Mouse (Mus musculus) CH12.LX (cell line): ENCODE measurements around the gene Ctcfl. TPM values are rescaled to one million over a fixed set of nuclear protein-coding genes. Genes with fewer than 3 reads are reported as not detected.

Source experiments
- DNase-seq: peaks from one replicate; pipeline ENCODE4 v3.0.0-alpha.2; 2013; ENCODE audit errors: extremely low read depth
- H3K27ac ChIP-seq: 2 replicates; pipeline ENCODE4 v1.5.1; 2012; ENCODE audit warnings: low read depth, mild to moderate bottlenecking, control low read depth, moderate library complexity; ENCODE audit not compliant: insufficient read depth
- H3K27me3 ChIP-seq: replicated peaks from 2 replicates; pipeline ENCODE3; 2012; ENCODE audit warnings: inconsistent platforms
- H3K36me3 ChIP-seq, 2 experiments: replicated peaks in 1 of 2; 2 replicates each; pipeline versions ENCODE3 to v1.6.1; 2012; ENCODE audit warnings: inconsistent platforms in 1 of 2, low read length in 1 of 2, mild to moderate bottlenecking in 1 of 2, mixed read lengths in 1 of 2, moderate library complexity in 1 of 2; ENCODE audit not compliant: control insufficient read depth in 1 of 2, insufficient read depth in 1 of 2
- H3K4me1 ChIP-seq, 2 experiments: 2 replicates each; pipeline ENCODE4 v1.6.1; 2012; ENCODE audit warnings: inconsistent platforms in 1 of 2, moderate library complexity in 1 of 2; ENCODE audit not compliant: insufficient read depth in 2 of 2, control insufficient read depth in 1 of 2
- H3K4me2 ChIP-seq: 2 replicates; pipeline ENCODE4 v1.6.1; 2012; ENCODE audit warnings: low read depth, mild to moderate bottlenecking, control low read depth; ENCODE audit not compliant: poor library complexity, insufficient read depth, severe bottlenecking
- H3K4me3 ChIP-seq, 3 experiments: fragments of 150-350 bp in 1 of 3; sonication (generic) in 1 of 3; replicated peaks in 1 of 3; 2 replicates each; pipeline versions ENCODE3 to v1.5.1; 2011 to 2012; ENCODE audit warnings: low read depth in 2 of 3, low read length in 2 of 3, mild to moderate bottlenecking in 2 of 3, moderate library complexity in 2 of 3, control low read depth in 1 of 3, improper control_type of control experiment in 1 of 3, inconsistent platforms in 1 of 3, mixed read lengths in 1 of 3; ENCODE audit not compliant: poor library complexity in 1 of 3
- H3K79me2 ChIP-seq: replicated peaks from 2 replicates; pipeline ENCODE4 v1.6.1; 2012; ENCODE audit warnings: mild to moderate bottlenecking, moderate library complexity; ENCODE audit not compliant: control insufficient read depth, poor library complexity, insufficient read depth, severe bottlenecking; ENCODE audit errors: extremely low read depth
- H3K9ac ChIP-seq: 2 replicates; pipeline ENCODE4 v1.6.1; 2012; ENCODE audit warnings: low read depth, mild to moderate bottlenecking, control low read depth, moderate library complexity; ENCODE audit not compliant: insufficient read depth
- H3K9me3 ChIP-seq: replicated peaks from 2 replicates; pipeline ENCODE3; 2012; ENCODE audit warnings: low read length, inconsistent platforms, mixed read lengths
- BHLHE40 ChIP-seq: IDR thresholded peaks from 2 replicates; pipeline ENCODE4 v1.6.1; 2011; ENCODE audit warnings: mild to moderate bottlenecking, low read depth, low read length, improper control_type of control experiment
- CHD2 ChIP-seq: IDR thresholded peaks from 2 replicates; pipeline ENCODE4 v1.6.1; 2011; ENCODE audit warnings: low read length, improper control_type of control experiment
- CTCF ChIP-seq, 2 experiments: IDR thresholded peaks in 1 of 2; conservative IDR thresholded peaks in 1 of 2; 2 replicates each; pipeline ENCODE4 v1.5.1; 2011 to 2012; ENCODE audit warnings: low read depth in 2 of 2, low read length in 2 of 2, improper control_type of control experiment in 1 of 2, inconsistent platforms in 1 of 2, mild to moderate bottlenecking in 1 of 2, moderate library complexity in 1 of 2
- E2F4 ChIP-seq: IDR thresholded peaks from 2 replicates; pipeline ENCODE4 v1.6.1; 2011; ENCODE audit warnings: low read depth, low read length, improper control_type of control experiment; ENCODE audit not compliant: insufficient replicate concordance
- GABPA ChIP-seq: IDR thresholded peaks from 2 replicates; pipeline ENCODE4 v1.6.1; 2012; ENCODE audit warnings: low read depth, low read length, improper control_type of control experiment, inconsistent platforms; ENCODE audit not compliant: insufficient replicate concordance
- HCFC1 ChIP-seq: IDR thresholded peaks from 2 replicates; pipeline ENCODE4 v1.6.1; 2012; ENCODE audit warnings: low read depth, mild to moderate bottlenecking, inconsistent platforms, low read length, improper control_type of control experiment
- IRF4 ChIP-seq: IDR thresholded peaks from 2 replicates; pipeline ENCODE4 v1.6.1; 2014; ENCODE audit warnings: low read depth, mild to moderate bottlenecking, inconsistent platforms, low read length, improper control_type of control experiment
- JUN ChIP-seq: IDR thresholded peaks from 2 replicates; pipeline ENCODE4 v1.6.1; 2011; ENCODE audit warnings: low read depth, mild to moderate bottlenecking, low read length, improper control_type of control experiment, moderate library complexity; ENCODE audit not compliant: insufficient read depth
- JUND ChIP-seq: conservative IDR thresholded peaks from 2 replicates; pipeline ENCODE4 v1.6.1; 2011; ENCODE audit warnings: low read depth, low read length, improper control_type of control experiment
- KAT2A ChIP-seq: IDR thresholded peaks from 2 replicates; pipeline ENCODE4 v1.6.1; 2012; ENCODE audit warnings: low read length, improper control_type of control experiment, inconsistent platforms; ENCODE audit not compliant: insufficient replicate concordance
- MAFK ChIP-seq: IDR thresholded peaks from 2 replicates; pipeline ENCODE4 v1.6.1; 2011; ENCODE audit warnings: low read length, improper control_type of control experiment; ENCODE audit not compliant: insufficient replicate concordance
- MAZ ChIP-seq: IDR thresholded peaks from 2 replicates; pipeline ENCODE4 v1.6.1; 2012; ENCODE audit warnings: low read depth, mild to moderate bottlenecking, inconsistent platforms, low read length, improper control_type of control experiment, moderate library complexity
- MEF2A ChIP-seq: IDR thresholded peaks from 2 replicates; pipeline ENCODE4 v1.6.1; 2014; ENCODE audit warnings: low read depth, mild to moderate bottlenecking, inconsistent platforms, low read length, improper control_type of control experiment, borderline replicate concordance
- MXI1 ChIP-seq: IDR thresholded peaks from 2 replicates; pipeline ENCODE4 v1.6.1; 2011; ENCODE audit warnings: mild to moderate bottlenecking, low read depth, low read length, improper control_type of control experiment
- MYC ChIP-seq: IDR thresholded peaks from 2 replicates; pipeline ENCODE4 v1.6.1; 2011; ENCODE audit warnings: low read depth, mild to moderate bottlenecking, improper control_type of control experiment, low read length
- NELFE ChIP-seq: IDR thresholded peaks from 2 replicates; pipeline ENCODE4 v1.6.1; 2011; ENCODE audit warnings: low read depth, low read length, improper control_type of control experiment
- POLR2AphosphoS2 ChIP-seq: IDR thresholded peaks from 2 replicates; pipeline ENCODE4 v1.6.1; 2011; ENCODE audit warnings: low read depth, low read length, improper control_type of control experiment
- RAD21 ChIP-seq: IDR thresholded peaks from 2 replicates; pipeline ENCODE4 v1.6.1; 2011; ENCODE audit warnings: low read depth, mild to moderate bottlenecking, low read length, improper control_type of control experiment, moderate library complexity
- SMC3 ChIP-seq: IDR thresholded peaks from 2 replicates; pipeline ENCODE4 v1.6.1; 2011; ENCODE audit warnings: low read depth, low read length, improper control_type of control experiment
- TBP ChIP-seq: conservative IDR thresholded peaks from 2 replicates; pipeline ENCODE4 v1.6.1; 2011; ENCODE audit warnings: low read depth, low read length, improper control_type of control experiment
- UBTF ChIP-seq: IDR thresholded peaks from 2 replicates; pipeline ENCODE4 v1.6.1; 2012; ENCODE audit warnings: low read depth, mild to moderate bottlenecking, inconsistent platforms, low read length, improper control_type of control experiment, moderate library complexity
- USF1 ChIP-seq: IDR thresholded peaks from 2 replicates; pipeline ENCODE4 v1.6.1; 2014; ENCODE audit warnings: low read depth, mild to moderate bottlenecking, inconsistent platforms, low read length, improper control_type of control experiment
- ZC3H11A ChIP-seq: IDR thresholded peaks from 2 replicates; pipeline ENCODE4 v1.6.1; 2012; ENCODE audit warnings: low read depth, mild to moderate bottlenecking, inconsistent platforms, low read length, improper control_type of control experiment
- ZMIZ1 ChIP-seq: IDR thresholded peaks from 2 replicates; pipeline ENCODE4 v1.6.1; 2012; ENCODE audit warnings: low read depth, mild to moderate bottlenecking, inconsistent platforms, low read length, improper control_type of control experiment
- dilution Hi-C: fragments of 300-500 bp; cut with MboI; formaldehyde crosslinking; loops from 2 replicates; pipeline ENCODE4 v1.14.3; 2020; ENCODE audit warnings: low sequenced_read_pairs; ENCODE audit not compliant: extremely low pct_unique_long_range_greater_than_20kb, extremely low pct_ligation_motif_present
- in situ Hi-C: fragments of 300-500 bp; cut with MboI; formaldehyde crosslinking; loops from 3 replicates; pipeline ENCODE4 v1.14.3; 2019; ENCODE audit warnings: low sequenced_read_pairs, low pct_ligation_motif_present, low pct_unique_long_range_greater_than_20kb, mixed read lengths
- polyA plus RNA-seq: library from polyadenylated mRNA; unstranded; fragments of >175 nt; gene quantifications from 2 replicates; pipeline ENCODE4 v1.2.1, GENCODE M21; 2012; ENCODE audit warnings: low read depth; ENCODE audit not compliant: insufficient read length
- total RNA-seq, 2 experiments: library from RNA; depleted of rRNA; stranded (reverse); fragments of 300-350 nt in 1 of 2; fragments of >200 nt in 1 of 2; gene quantifications; 2 replicates each; pipeline ENCODE4 v1.2.3; 2012 to 2014

Ctcfl gene
- total and polyA plus RNA-seq, 3 experiments = 0.11 TPM; not detected in 2

GRCm38 (mm10) chr2:173106889-173107785 is 12.2 kb downstream of the Ctcfl start:
- Histone ChIP-seq H3K36me3 (no peaks in the 10 kb centered on the region), H3K27me3 (peaks cover 46% of the 10 kb centered on the region), H3K27ac (no peak overlapping the region), H3K9me3 (peaks cover 4% of the 10 kb centered on the region)
- in situ Hi-C loops = loop anchor here (5.0 kb wide), 2 partner anchors 75 to 450 kb away; no protein-coding TSS in a partner anchor
- dilution Hi-C loops = no loop called here
- peak; percentile 64 for DNase-seq
- TF ChIP-seq JUN (no peak), KAT2A (no peak), CHD2 (no peak), SMC3 (peak; percentile 97), NELFE (peak; percentile 35; the same call in 1 of the 2 replicates), GABPA (no peak), MAFK (no peak), RAD21 (peak; percentile 93), ZC3H11A (peak; percentile 92), MYC (0 out of 2 replicates have a peak, but pooled peaks have one; percentile 15), CTCF (conservative IDR thresholded peaks at IDR 0.05 in 1 of 2, IDR thresholded peaks at IDR 0.05 in 1 of 2; ENCODE audit: low read depth in 2 of 2, low read length in 2 of 2) (peak; percentile 77 to 93)
- TF ChIP-seq, all 38 proteins: peak for 6
- Histone ChIP-seq H3K4me1 (no peaks in the 10 kb centered on the region), H3K4me2 (no peak overlapping the region), H3K9ac (no peak overlapping the region), H3K4me3 (no peak overlapping the region), H3K79me2 (no peaks in the 10 kb centered on the region)

GRCm38 (mm10) chr2:173106409-173106808 is 12.9 kb downstream of the Ctcfl start:
- H3K9me3 ChIP-seq = peaks cover 2% of the 10 kb centered on the region
- no peak overlapping the region for H3K9ac ChIP-seq
- H3K27me3 ChIP-seq = peaks cover 52% of the 10 kb centered on the region
- H3K4me1 ChIP-seq = no peaks in the 10 kb centered on the region
- H3K4me2 ChIP-seq = no peak overlapping the region
- dilution Hi-C loops = no loop called here
- H3K27ac ChIP-seq = no peak overlapping the region
- DNase-seq = no peak
- TF ChIP-seq E2F4 (no peak), ZC3H11A (no peak), UBTF (no peak), SMC3 (no peak), HCFC1 (no peak), USF1 (no peak), ZMIZ1 (no peak), TBP (no peak), JUND (no peak), MXI1 (no peak), BHLHE40 (no peak), MEF2A (no peak), IRF4 (no peak), CTCF (conservative IDR thresholded peaks at IDR 0.05 in 1 of 2, IDR thresholded peaks at IDR 0.05 in 1 of 2; ENCODE audit: low read depth in 2 of 2, low read length in 2 of 2) (no peak), POLR2AphosphoS2 (no peak), MAZ (no peak), NELFE (no peak)
- no peaks in the 10 kb centered on the region for H3K36me3 ChIP-seq
- in situ Hi-C loops = loop anchor here (5.0 kb wide), 2 partner anchors 76 to 451 kb away; no protein-coding TSS in a partner anchor
- no peak overlapping the region for H3K4me3 ChIP-seq
- no peaks in the 10 kb centered on the region for H3K79me2 ChIP-seq
